Mouse (Mus musculus): ENCODE data around the gene Mfsd4b1.

Mfsd4b1 gene

GRCm38 (mm10) chr10:40024554-40025428 lies at the start of gene Mfsd4b1:
Gene Mfsd4b1 (minus strand): TSS chr10:40025268.
- peak; percentile 88 to 96 for DNase-seq (ENCODE audit: inconsistent age in 2 of 2, low spot score in 1 of 2)

DNA sequence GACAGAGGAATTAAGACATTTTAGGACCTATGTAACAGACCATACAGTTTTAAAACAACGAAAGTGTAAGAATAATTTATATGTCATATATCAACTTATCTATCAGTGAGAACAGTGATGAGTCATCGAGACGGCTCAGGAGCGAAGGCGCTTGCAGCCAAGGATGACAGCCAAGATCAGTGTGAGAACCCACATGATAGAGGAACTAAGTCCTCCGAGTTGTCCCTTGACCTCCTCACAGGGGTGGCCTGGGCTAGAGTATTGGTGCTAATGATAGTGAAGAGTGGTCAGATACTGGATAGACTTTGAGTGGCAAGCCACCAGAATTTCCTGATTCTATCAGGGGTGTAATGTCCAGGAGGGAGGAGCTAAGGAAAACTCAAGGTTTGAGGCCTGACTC lies 48.5 kb upstream of the Mfsd4b1 start:
- DNase-seq (ENCODE audit: inconsistent age in 2 of 2, low spot score in 1 of 2): peak in 1 of 2 experiments; percentile 59

DNA sequence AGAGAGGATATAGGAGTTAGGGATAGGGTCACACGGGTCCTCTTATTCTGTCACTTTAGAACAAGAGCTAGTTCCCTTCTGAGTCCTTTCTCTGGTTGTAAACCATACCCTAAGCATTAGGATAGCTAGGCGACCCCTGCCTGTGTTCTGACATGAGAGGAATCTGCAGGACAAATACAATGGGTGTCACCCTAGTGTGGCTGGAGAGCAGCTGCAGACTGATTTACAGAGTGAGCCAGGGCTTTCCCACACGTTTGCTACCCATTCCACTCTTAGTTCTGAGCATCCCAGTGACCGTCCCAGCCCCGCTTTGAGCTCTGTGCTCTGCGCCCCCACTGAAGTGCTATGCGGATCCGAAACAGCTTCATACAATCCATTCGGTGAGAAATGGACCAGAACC lies 45.6 kb upstream of the Mfsd4b1 start:
- DNase-seq (ENCODE audit: inconsistent age in 2 of 2, low spot score in 1 of 2): no peak

DNA sequence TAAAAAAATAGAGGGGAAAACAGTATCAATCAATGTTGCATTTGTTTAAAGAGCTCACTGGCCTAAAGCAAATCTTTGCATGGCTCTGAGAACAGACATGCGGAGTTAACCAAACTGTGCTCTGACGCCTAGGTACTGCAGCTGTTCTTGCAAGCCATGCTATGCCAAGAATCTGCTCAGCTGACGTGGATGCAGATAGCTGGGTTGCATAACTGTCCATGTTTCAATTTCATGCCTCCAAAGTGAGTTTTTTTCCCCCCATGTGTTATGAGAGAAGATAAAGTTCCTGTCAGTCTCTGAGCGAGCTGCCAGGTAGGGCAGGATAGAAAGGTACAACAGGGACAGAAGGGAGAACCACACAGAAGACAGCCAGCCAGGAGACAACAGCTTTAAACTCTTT lies 44.2 kb upstream of the Mfsd4b1 start:
- peak in 1 of 2 experiments; percentile 54 for DNase-seq (ENCODE audit: inconsistent age in 2 of 2, low spot score in 1 of 2)

GRCm38 (mm10) chr10:40068595-40068994 lies 43.5 kb upstream of the Mfsd4b1 start:
- DNase-seq (ENCODE audit: inconsistent age in 2 of 2, low spot score in 1 of 2): peak in 1 of 2 experiments; percentile 52

GRCm38 (mm10) chr10:40067529-40067928 lies 42.5 kb upstream of the Mfsd4b1 start:
- DNase-seq (ENCODE audit: inconsistent age in 2 of 2, low spot score in 1 of 2): peak in 1 of 2 experiments; percentile 12

DNA sequence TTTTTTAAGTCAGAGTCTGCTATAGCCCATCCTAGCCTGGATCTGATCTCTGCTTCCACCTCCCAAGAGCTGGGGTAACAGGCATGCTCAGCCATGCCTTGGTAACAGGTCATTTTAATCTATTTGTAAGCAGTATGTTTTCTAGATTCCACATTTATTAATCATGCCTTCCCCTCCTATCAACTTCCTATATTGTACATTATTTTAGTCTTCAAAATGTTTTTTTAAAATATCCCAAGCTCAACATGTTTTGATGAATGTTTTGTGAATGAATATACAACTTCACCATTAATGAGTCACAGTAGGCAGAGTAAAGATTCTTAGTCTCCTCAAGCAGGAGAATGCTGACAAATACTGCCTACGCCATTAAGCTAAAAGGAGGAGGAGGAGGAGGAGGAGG lies 42.0 kb upstream of the Mfsd4b1 start:
- DNase-seq (ENCODE audit: inconsistent age in 2 of 2, low spot score in 1 of 2): no peak

DNA sequence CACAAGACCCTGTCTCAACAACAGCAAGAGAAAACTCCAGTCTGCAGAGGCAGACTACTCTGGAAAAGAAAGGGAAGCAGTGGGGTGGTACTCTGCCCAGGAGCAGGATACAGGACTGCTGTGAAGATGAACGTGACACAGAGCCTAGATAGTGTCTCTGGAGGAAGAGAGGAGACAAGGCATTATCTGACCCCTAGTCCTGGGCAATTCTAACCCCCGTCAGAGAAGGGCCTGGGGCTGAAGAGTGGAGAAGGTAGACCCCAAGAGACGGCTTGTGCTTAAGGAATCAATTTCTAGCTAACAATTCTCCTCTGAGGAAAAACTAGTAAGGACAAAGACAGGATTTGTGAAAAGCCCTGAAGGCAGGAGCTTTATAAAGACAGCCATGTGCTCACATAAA lies 40.3 kb upstream of the Mfsd4b1 start:
- no peak for DNase-seq (ENCODE audit: inconsistent age in 2 of 2, low spot score in 1 of 2)

GRCm38 (mm10) chr10:40063291-40063890 lies 38.3 kb upstream of the Mfsd4b1 start:
- peak in 1 of 2 experiments; percentile 51 for DNase-seq (ENCODE audit: inconsistent age in 2 of 2, low spot score in 1 of 2)

- DNase-seq (ENCODE audit: inconsistent age in 2 of 2, low spot score in 1 of 2): no peak
These were observed 37.7 kb upstream of the Mfsd4b1 start for GRCm38 (mm10) chr10:40062812-40063211.

- peak in 1 of 2 experiments; percentile 14 for DNase-seq (ENCODE audit: inconsistent age in 2 of 2, low spot score in 1 of 2)
These were observed 36.9 kb upstream of the Mfsd4b1 start for GRCm38 (mm10) chr10:40061926-40062325.

DNA sequence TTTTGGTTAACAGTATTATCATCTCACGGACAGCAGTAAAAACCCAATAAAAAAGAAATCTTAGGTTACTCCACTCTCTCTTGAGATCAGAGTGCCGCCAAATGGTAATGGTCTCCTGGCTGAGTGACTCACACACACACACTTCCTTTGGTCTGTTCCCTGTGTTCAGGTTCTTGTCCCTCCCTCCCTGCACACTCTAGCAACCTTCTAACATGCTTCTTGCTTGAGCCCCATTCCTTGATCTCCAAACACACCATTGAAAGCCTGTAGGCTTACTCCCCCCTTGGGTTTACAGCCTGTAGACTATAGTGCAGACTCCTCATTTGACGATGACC lies 33.7 kb upstream of the Mfsd4b1 start:
- DNase-seq (ENCODE audit: inconsistent age in 2 of 2, low spot score in 1 of 2): no peak

- peak in 1 of 2 experiments; percentile 77 for DNase-seq (ENCODE audit: inconsistent age in 2 of 2, low spot score in 1 of 2)
These were observed 33.2 kb upstream of the Mfsd4b1 start for GRCm38 (mm10) chr10:40058062-40058785.

DNA sequence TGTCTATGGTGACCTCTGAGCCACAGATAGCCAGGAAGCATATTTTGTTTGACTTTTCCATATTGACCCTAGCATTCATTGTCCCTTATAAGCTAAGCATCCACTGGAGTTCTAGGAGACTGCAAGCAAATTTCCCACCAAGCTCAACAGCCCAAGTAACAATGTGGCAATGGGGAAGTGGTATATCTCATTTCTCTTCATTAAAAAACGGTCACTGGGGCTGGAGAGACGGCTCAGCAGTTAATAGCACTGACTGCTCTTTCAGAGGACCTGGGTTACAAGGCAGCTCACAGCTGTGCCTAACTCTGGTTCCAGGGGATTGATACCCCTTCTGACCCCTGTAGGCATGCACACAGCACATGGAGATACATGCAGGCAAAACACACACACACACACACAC lies 32.5 kb upstream of the Mfsd4b1 start:
- no peak for DNase-seq (ENCODE audit: inconsistent age in 2 of 2, low spot score in 1 of 2)

DNA sequence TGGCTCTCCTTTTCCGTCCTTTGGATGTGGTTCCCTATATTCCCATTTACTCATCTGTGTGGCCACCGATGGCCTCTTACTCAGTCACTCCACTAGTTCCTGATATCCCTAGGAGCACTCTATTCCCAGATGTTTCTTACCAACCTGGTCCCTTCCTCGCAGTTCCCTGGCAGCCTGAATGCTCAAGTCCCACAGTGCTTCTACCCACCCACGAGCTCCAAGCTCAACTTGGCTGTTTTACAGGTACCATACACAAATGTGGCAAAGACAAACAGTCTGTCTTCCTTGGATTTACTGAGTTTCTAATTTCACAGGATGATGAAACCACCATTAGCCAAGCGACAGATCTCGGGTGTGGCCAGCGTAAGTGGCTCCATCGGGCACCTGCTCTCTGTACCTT lies 29.4 kb upstream of the Mfsd4b1 start:
- DNase-seq (ENCODE audit: inconsistent age in 2 of 2, low spot score in 1 of 2): no peak

DNA sequence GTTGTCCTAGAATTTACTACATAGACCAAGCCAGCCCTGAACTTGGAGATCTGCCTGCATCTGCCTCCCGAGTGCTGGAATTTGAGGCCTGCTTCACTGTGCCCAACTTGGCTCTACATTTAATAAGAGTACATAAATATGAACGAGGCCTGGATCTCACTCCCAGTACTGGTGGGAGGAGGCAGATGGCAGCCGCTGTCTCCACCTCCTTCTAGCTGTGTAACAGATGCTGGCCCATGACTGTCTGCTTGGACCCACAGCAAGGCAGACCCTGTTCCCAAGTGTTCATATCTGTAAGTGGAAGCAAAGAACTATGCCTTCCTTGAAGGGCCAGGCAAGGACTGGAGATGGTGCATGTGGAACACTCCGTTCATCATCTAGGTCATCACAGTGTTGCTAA lies 28.8 kb upstream of the Mfsd4b1 start:
- no peak for DNase-seq (ENCODE audit: inconsistent age in 2 of 2, low spot score in 1 of 2)

DNA sequence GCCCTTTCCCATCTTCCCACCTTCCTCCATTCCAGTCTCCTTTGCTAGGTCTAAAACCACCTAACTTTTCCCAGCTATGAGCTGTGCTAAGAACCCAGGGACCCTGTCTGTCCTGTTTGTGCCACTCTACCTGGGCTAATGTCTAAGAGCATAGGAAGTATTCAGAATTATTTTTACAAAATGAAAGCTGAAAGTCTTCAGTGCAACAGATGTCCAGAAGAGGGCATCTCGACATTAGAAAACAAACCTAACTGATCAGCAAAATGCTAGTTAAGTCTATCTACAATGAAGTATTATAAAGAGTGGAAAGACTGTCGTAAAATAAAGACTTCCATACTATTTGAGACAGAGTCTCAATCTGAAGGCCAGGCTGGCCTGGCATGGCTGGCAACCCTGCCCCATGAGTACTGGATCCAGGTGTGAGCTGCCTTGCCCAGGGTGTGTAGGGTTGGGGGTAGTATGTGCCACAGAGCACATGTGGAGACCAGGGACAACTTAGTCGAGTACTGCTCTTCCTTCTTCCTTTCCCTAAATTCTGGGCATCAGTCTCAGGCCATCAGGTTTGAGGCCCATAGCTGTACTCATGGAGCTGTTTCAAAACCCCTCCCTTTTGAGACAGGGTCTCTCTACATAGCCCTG lies 28.3 kb upstream of the Mfsd4b1 start:
- peak in 1 of 2 experiments; percentile 85 for DNase-seq (ENCODE audit: inconsistent age in 2 of 2, low spot score in 1 of 2)

DNA sequence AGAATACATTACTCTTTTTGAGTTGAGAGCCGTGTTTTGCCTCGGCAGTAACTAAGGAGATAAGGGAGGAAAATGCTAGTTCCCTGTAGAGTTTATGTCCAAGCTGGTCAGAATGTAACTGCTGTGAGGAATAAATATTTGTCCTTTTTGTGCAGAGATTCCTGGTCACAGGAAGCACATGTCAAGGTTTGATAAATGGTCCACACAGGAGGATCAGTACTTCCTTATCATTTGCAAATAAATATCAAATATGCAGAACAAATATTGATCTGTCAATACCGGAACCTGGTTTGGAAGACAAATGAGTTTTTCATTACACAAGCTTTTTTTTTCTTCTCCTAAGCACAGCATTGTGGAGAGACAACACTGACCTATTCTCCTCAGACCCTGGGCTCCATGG lies 26.9 kb upstream of the Mfsd4b1 start:
- no peak for DNase-seq (ENCODE audit: inconsistent age in 2 of 2, low spot score in 1 of 2)

DNA sequence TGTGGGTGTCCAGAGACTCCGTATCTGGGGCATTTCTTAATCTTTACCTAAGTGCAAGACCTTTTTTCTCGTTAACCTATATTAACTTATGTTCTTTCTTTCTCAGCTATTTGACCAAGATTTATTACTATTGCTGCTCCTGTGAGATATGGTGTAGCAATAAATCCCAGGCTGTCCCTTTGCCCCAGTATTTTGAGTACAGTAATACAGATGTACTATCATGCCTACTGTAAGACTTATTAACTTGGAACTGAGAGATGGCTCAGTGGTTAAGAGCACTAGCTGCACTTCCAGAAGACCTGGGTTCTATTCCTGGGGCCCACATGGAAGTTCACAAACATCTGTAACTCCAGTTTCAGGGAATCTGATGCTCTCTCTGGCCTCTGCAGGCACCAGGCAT lies 25.7 kb upstream of the Mfsd4b1 start:
- DNase-seq (ENCODE audit: inconsistent age in 2 of 2, low spot score in 1 of 2): no peak

DNA sequence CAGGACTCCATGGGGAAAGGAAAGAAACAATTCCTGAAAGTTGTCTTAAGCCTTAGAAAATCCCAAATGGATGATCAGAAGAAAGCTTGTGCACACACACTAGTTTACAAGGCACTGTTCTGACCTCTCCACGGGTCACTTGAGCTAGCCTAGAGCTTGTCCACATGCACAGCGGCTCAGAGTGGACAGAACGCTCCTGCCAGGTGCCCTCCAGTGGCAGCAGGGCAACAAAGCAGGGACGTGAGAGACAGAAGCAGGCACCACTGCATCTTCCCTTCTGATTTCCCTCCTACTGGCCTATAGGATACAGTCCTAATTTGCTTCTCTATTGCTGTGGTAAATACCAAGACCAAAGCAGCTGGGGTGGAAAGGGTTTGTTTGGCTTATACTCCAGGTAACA lies 16.3 kb upstream of the Mfsd4b1 start:
- peak; percentile 31 to 54 for DNase-seq (ENCODE audit: inconsistent age in 2 of 2, low spot score in 1 of 2)
